Mouse (Mus musculus) CH12.LX (cell line): ENCODE data around the gene Nabp1. TPM values are rescaled to one million over a fixed set of nuclear protein-coding genes. Genes with fewer than 3 reads are reported as not detected.

Source experiments
- DNase-seq: peaks from one replicate; pipeline ENCODE4 v3.0.0-alpha.2; 2013; ENCODE audit errors: extremely low read depth
- H3K27ac ChIP-seq: 2 replicates; pipeline ENCODE4 v1.5.1; 2012; ENCODE audit warnings: low read depth, mild to moderate bottlenecking, control low read depth, moderate library complexity; ENCODE audit not compliant: insufficient read depth
- H3K27me3 ChIP-seq: replicated peaks from 2 replicates; pipeline ENCODE3; 2012; ENCODE audit warnings: inconsistent platforms
- H3K36me3 ChIP-seq, 2 experiments: replicated peaks in 1 of 2; 2 replicates each; pipeline versions ENCODE3 to v1.6.1; 2012; ENCODE audit warnings: inconsistent platforms in 1 of 2, low read length in 1 of 2, mild to moderate bottlenecking in 1 of 2, mixed read lengths in 1 of 2, moderate library complexity in 1 of 2; ENCODE audit not compliant: control insufficient read depth in 1 of 2, insufficient read depth in 1 of 2
- H3K4me1 ChIP-seq, 2 experiments: 2 replicates each; pipeline ENCODE4 v1.6.1; 2012; ENCODE audit warnings: inconsistent platforms in 1 of 2, moderate library complexity in 1 of 2; ENCODE audit not compliant: insufficient read depth in 2 of 2, control insufficient read depth in 1 of 2
- H3K4me2 ChIP-seq: 2 replicates; pipeline ENCODE4 v1.6.1; 2012; ENCODE audit warnings: low read depth, mild to moderate bottlenecking, control low read depth; ENCODE audit not compliant: poor library complexity, insufficient read depth, severe bottlenecking
- H3K4me3 ChIP-seq, 3 experiments: fragments of 150-350 bp in 1 of 3; sonication (generic) in 1 of 3; replicated peaks in 1 of 3; 2 replicates each; pipeline versions ENCODE3 to v1.5.1; 2011 to 2012; ENCODE audit warnings: low read depth in 2 of 3, low read length in 2 of 3, mild to moderate bottlenecking in 2 of 3, moderate library complexity in 2 of 3, control low read depth in 1 of 3, improper control_type of control experiment in 1 of 3, inconsistent platforms in 1 of 3, mixed read lengths in 1 of 3; ENCODE audit not compliant: poor library complexity in 1 of 3
- H3K79me2 ChIP-seq: replicated peaks from 2 replicates; pipeline ENCODE4 v1.6.1; 2012; ENCODE audit warnings: mild to moderate bottlenecking, moderate library complexity; ENCODE audit not compliant: control insufficient read depth, poor library complexity, insufficient read depth, severe bottlenecking; ENCODE audit errors: extremely low read depth
- H3K9ac ChIP-seq: 2 replicates; pipeline ENCODE4 v1.6.1; 2012; ENCODE audit warnings: low read depth, mild to moderate bottlenecking, control low read depth, moderate library complexity; ENCODE audit not compliant: insufficient read depth
- H3K9me3 ChIP-seq: replicated peaks from 2 replicates; pipeline ENCODE3; 2012; ENCODE audit warnings: low read length, inconsistent platforms, mixed read lengths
- BHLHE40 ChIP-seq: IDR thresholded peaks from 2 replicates; pipeline ENCODE4 v1.6.1; 2011; ENCODE audit warnings: mild to moderate bottlenecking, low read depth, low read length, improper control_type of control experiment
- CHD1 ChIP-seq: IDR thresholded peaks from 2 replicates; pipeline ENCODE4 v1.6.1; 2012; ENCODE audit warnings: low read depth, low read length, improper control_type of control experiment, inconsistent platforms
- CHD2 ChIP-seq: IDR thresholded peaks from 2 replicates; pipeline ENCODE4 v1.6.1; 2011; ENCODE audit warnings: low read length, improper control_type of control experiment
- CTCF ChIP-seq, 2 experiments: IDR thresholded peaks in 1 of 2; conservative IDR thresholded peaks in 1 of 2; 2 replicates each; pipeline ENCODE4 v1.5.1; 2011 to 2012; ENCODE audit warnings: low read depth in 2 of 2, low read length in 2 of 2, improper control_type of control experiment in 1 of 2, inconsistent platforms in 1 of 2, mild to moderate bottlenecking in 1 of 2, moderate library complexity in 1 of 2
- E2F4 ChIP-seq: IDR thresholded peaks from 2 replicates; pipeline ENCODE4 v1.6.1; 2011; ENCODE audit warnings: low read depth, low read length, improper control_type of control experiment; ENCODE audit not compliant: insufficient replicate concordance
- ELF1 ChIP-seq: IDR thresholded peaks from 2 replicates; pipeline ENCODE4 v1.6.1; 2014; ENCODE audit warnings: low read depth, mild to moderate bottlenecking, inconsistent platforms, low read length, improper control_type of control experiment
- EP300 ChIP-seq: IDR thresholded peaks from 2 replicates; pipeline ENCODE4 v1.6.1; 2011; ENCODE audit warnings: low read length, improper control_type of control experiment
- ETS1 ChIP-seq: conservative IDR thresholded peaks from 2 replicates; pipeline ENCODE4 v1.6.1; 2012; ENCODE audit warnings: low read depth, mild to moderate bottlenecking, inconsistent platforms, low read length, improper control_type of control experiment, moderate library complexity
- GABPA ChIP-seq: IDR thresholded peaks from 2 replicates; pipeline ENCODE4 v1.6.1; 2012; ENCODE audit warnings: low read depth, low read length, improper control_type of control experiment, inconsistent platforms; ENCODE audit not compliant: insufficient replicate concordance
- HCFC1 ChIP-seq: IDR thresholded peaks from 2 replicates; pipeline ENCODE4 v1.6.1; 2012; ENCODE audit warnings: low read depth, mild to moderate bottlenecking, inconsistent platforms, low read length, improper control_type of control experiment
- JUN ChIP-seq: IDR thresholded peaks from 2 replicates; pipeline ENCODE4 v1.6.1; 2011; ENCODE audit warnings: low read depth, mild to moderate bottlenecking, low read length, improper control_type of control experiment, moderate library complexity; ENCODE audit not compliant: insufficient read depth
- JUND ChIP-seq: conservative IDR thresholded peaks from 2 replicates; pipeline ENCODE4 v1.6.1; 2011; ENCODE audit warnings: low read depth, low read length, improper control_type of control experiment
- KAT2A ChIP-seq: IDR thresholded peaks from 2 replicates; pipeline ENCODE4 v1.6.1; 2012; ENCODE audit warnings: low read length, improper control_type of control experiment, inconsistent platforms; ENCODE audit not compliant: insufficient replicate concordance
- MAFK ChIP-seq: IDR thresholded peaks from 2 replicates; pipeline ENCODE4 v1.6.1; 2011; ENCODE audit warnings: low read length, improper control_type of control experiment; ENCODE audit not compliant: insufficient replicate concordance
- MAX ChIP-seq: IDR thresholded peaks from 2 replicates; pipeline ENCODE4 v1.6.1; 2011; ENCODE audit warnings: low read length, improper control_type of control experiment
- MAZ ChIP-seq: IDR thresholded peaks from 2 replicates; pipeline ENCODE4 v1.6.1; 2012; ENCODE audit warnings: low read depth, mild to moderate bottlenecking, inconsistent platforms, low read length, improper control_type of control experiment, moderate library complexity
- MEF2A ChIP-seq: IDR thresholded peaks from 2 replicates; pipeline ENCODE4 v1.6.1; 2014; ENCODE audit warnings: low read depth, mild to moderate bottlenecking, inconsistent platforms, low read length, improper control_type of control experiment, borderline replicate concordance
- NELFE ChIP-seq: IDR thresholded peaks from 2 replicates; pipeline ENCODE4 v1.6.1; 2011; ENCODE audit warnings: low read depth, low read length, improper control_type of control experiment
- PAX5 ChIP-seq: IDR thresholded peaks from 2 replicates; pipeline ENCODE4 v1.6.1; 2012; ENCODE audit warnings: low read length, inconsistent platforms, mixed read lengths
- POLR2A ChIP-seq: IDR thresholded peaks from 2 replicates; pipeline ENCODE4 v1.6.1; 2011; ENCODE audit warnings: low read depth, mild to moderate bottlenecking, improper control_type of control experiment, low read length
- RAD21 ChIP-seq: IDR thresholded peaks from 2 replicates; pipeline ENCODE4 v1.6.1; 2011; ENCODE audit warnings: low read depth, mild to moderate bottlenecking, low read length, improper control_type of control experiment, moderate library complexity
- RCOR1 ChIP-seq: conservative IDR thresholded peaks from 2 replicates; pipeline ENCODE4 v1.6.1; 2012; ENCODE audit warnings: low read depth, mild to moderate bottlenecking, inconsistent platforms, low read length, improper control_type of control experiment
- SIN3A ChIP-seq: IDR thresholded peaks from 2 replicates; pipeline ENCODE4 v1.6.1; 2012; ENCODE audit warnings: low read length, improper control_type of control experiment, inconsistent platforms
- TBP ChIP-seq: conservative IDR thresholded peaks from 2 replicates; pipeline ENCODE4 v1.6.1; 2011; ENCODE audit warnings: low read depth, low read length, improper control_type of control experiment
- TCF12 ChIP-seq: IDR thresholded peaks from 2 replicates; pipeline ENCODE4 v1.6.1; 2014; ENCODE audit warnings: low read depth, mild to moderate bottlenecking, inconsistent platforms, low read length, improper control_type of control experiment
- UBTF ChIP-seq: IDR thresholded peaks from 2 replicates; pipeline ENCODE4 v1.6.1; 2012; ENCODE audit warnings: low read depth, mild to moderate bottlenecking, inconsistent platforms, low read length, improper control_type of control experiment, moderate library complexity
- USF1 ChIP-seq: IDR thresholded peaks from 2 replicates; pipeline ENCODE4 v1.6.1; 2014; ENCODE audit warnings: low read depth, mild to moderate bottlenecking, inconsistent platforms, low read length, improper control_type of control experiment
- USF2 ChIP-seq: conservative IDR thresholded peaks from 2 replicates; pipeline ENCODE4 v1.6.1; 2011; ENCODE audit warnings: low read depth, low read length, improper control_type of control experiment
- ZC3H11A ChIP-seq: IDR thresholded peaks from 2 replicates; pipeline ENCODE4 v1.6.1; 2012; ENCODE audit warnings: low read depth, mild to moderate bottlenecking, inconsistent platforms, low read length, improper control_type of control experiment
- ZKSCAN1 ChIP-seq: IDR thresholded peaks from 2 replicates; pipeline ENCODE4 v1.6.1; 2012; ENCODE audit warnings: low read depth, inconsistent platforms, low read length, improper control_type of control experiment, borderline replicate concordance
- ZMIZ1 ChIP-seq: IDR thresholded peaks from 2 replicates; pipeline ENCODE4 v1.6.1; 2012; ENCODE audit warnings: low read depth, mild to moderate bottlenecking, inconsistent platforms, low read length, improper control_type of control experiment
- ZNF384 ChIP-seq: IDR thresholded peaks from 2 replicates; pipeline ENCODE4 v1.6.1; 2012; ENCODE audit warnings: low read depth, low read length, improper control_type of control experiment, inconsistent platforms
- dilution Hi-C: fragments of 300-500 bp; cut with MboI; formaldehyde crosslinking; loops from 2 replicates; pipeline ENCODE4 v1.14.3; 2020; ENCODE audit warnings: low sequenced_read_pairs; ENCODE audit not compliant: extremely low pct_unique_long_range_greater_than_20kb, extremely low pct_ligation_motif_present
- in situ Hi-C: fragments of 300-500 bp; cut with MboI; formaldehyde crosslinking; loops from 3 replicates; pipeline ENCODE4 v1.14.3; 2019; ENCODE audit warnings: low sequenced_read_pairs, low pct_ligation_motif_present, low pct_unique_long_range_greater_than_20kb, mixed read lengths
- polyA plus RNA-seq: library from polyadenylated mRNA; unstranded; fragments of >175 nt; gene quantifications from 2 replicates; pipeline ENCODE4 v1.2.1, GENCODE M21; 2012; ENCODE audit warnings: low read depth; ENCODE audit not compliant: insufficient read length
- total RNA-seq, 2 experiments: library from RNA; depleted of rRNA; stranded (reverse); fragments of 300-350 nt in 1 of 2; fragments of >200 nt in 1 of 2; gene quantifications; 2 replicates each; pipeline ENCODE4 v1.2.3; 2012 to 2014

Nabp1 gene
- total and polyA plus RNA-seq, 3 experiments = 32.7 to 52.0 (median 33.7) TPM

GRCm38 (mm10) chr1:51512326-51512725 lies 34.1 kb upstream of the Nabp1 start:
- H3K9me3 ChIP-seq = no peaks in the 10 kb centered on the region
- peaks cover 13 to 33% of the 10 kb centered on the region in 2 experiments for H3K4me1 ChIP-seq
- in situ Hi-C loops (no loop called here), dilution Hi-C loops (no loop called here)
- no peak overlapping the region for H3K9ac ChIP-seq
- TF ChIP-seq PAX5 = no peak
- TF ChIP-seq ZMIZ1 = no peak
- TF ChIP-seq CTCF (conservative IDR thresholded peaks at IDR 0.05 in 1 of 2, IDR thresholded peaks at IDR 0.05 in 1 of 2; ENCODE audit: low read depth in 2 of 2, low read length in 2 of 2) = no peak
- TF ChIP-seq USF1 = no peak
- TF ChIP-seq MAFK = no peak
- TF ChIP-seq JUND = no peak
- no peak for TF ChIP-seq CHD2
- H3K4me3 ChIP-seq = no peak overlapping the region
- no peaks in the 10 kb centered on the region for H3K36me3 ChIP-seq
- H3K79me2 ChIP-seq = no peaks in the 10 kb centered on the region
- no peak overlapping the region for H3K27ac ChIP-seq
- no peak for DNase-seq
- no peaks in the 10 kb centered on the region for H3K27me3 ChIP-seq
- H3K4me2 ChIP-seq = no peak overlapping the region

- H3K36me3 ChIP-seq = no peaks in the 10 kb centered on the region
- DNase-seq = peak; percentile 51
- no peaks in the 10 kb centered on the region for H3K79me2 ChIP-seq
- dilution Hi-C loops = no loop called here
- H3K27ac ChIP-seq = no peak overlapping the region
- H3K9me3 ChIP-seq = no peaks in the 10 kb centered on the region
- peak overlapping the region; percentile 30; the same call in 1 of the 2 replicates for H3K9ac ChIP-seq
- H3K4me3 ChIP-seq = no peak overlapping the region
- H3K4me1 ChIP-seq = peaks cover 15 to 33% of the 10 kb centered on the region in 2 experiments
- in situ Hi-C loops = no loop called here
- H3K4me2 ChIP-seq = peak overlapping the region; percentile 34; the same call in 1 of the 2 replicates
- H3K27me3 ChIP-seq = no peaks in the 10 kb centered on the region
- TF ChIP-seq POLR2A (no peak), CHD2 (peak; percentile 67), SIN3A (peak; percentile 71; the same call in 1 of the 2 replicates), JUND (peak; percentile 49), CTCF (conservative IDR thresholded peaks at IDR 0.05 in 1 of 2, IDR thresholded peaks at IDR 0.05 in 1 of 2; ENCODE audit: low read depth in 2 of 2, low read length in 2 of 2) (no peak), TCF12 (peak; percentile 77), ELF1 (no peak), USF2 (no peak), MAX (no peak), TBP (0 out of 2 replicates have a peak, but pooled peaks have one; percentile 26), JUN (peak; percentile 48; the same call in 1 of the 2 replicates), EP300 (peak; percentile 65), RAD21 (no peak; the same call in 1 of the 2 replicates), ZC3H11A (no peak), GABPA (no peak), BHLHE40 (peak; percentile 91), ZMIZ1 (no peak), MAFK (peak; percentile 43; the same call in 1 of the 2 replicates), NELFE (no peak), HCFC1 (no peak), ZKSCAN1 (no peak), E2F4 (no peak), MEF2A (0 out of 2 replicates have a peak, but pooled peaks have one; percentile 13), PAX5 (no peak), KAT2A (no peak), ZNF384 (peak; percentile 95), ETS1 (peak; percentile 99), UBTF (no peak), RCOR1 (no peak), CHD1 (no peak), MAZ (peak; percentile 35; the same call in 1 of the 2 replicates)
Observed at GRCm38 (mm10) chr1:51509776-51510175, 31.6 kb upstream of the Nabp1 start.
